Mouse (Mus musculus): ENCODE results near the gene Cd44.

Gene Cd44

GRCm38 (mm10) chr2:102815289-102815809, 86.1 kb downstream of the Cd44 start:
- DNase-seq (ENCODE audit: low spot score) = no peak

- DNase-seq (ENCODE audit: low spot score) = no peak
Observed at GRCm38 (mm10) chr2:102812756-102813155, 88.7 kb downstream of the Cd44 start.

- no peak for DNase-seq (ENCODE audit: low spot score)
Observed at GRCm38 (mm10) chr2:102809436-102809835, 92.0 kb downstream of the Cd44 start.

- DNase-seq (ENCODE audit: low spot score) = no peak
Observed at GRCm38 (mm10) chr2:102807633-102808032, 93.8 kb downstream of the Cd44 start.

GRCm38 (mm10) chr2:102805761-102806496, 95.5 kb downstream of the Cd44 start:
- no peak for DNase-seq (ENCODE audit: low spot score)

- DNase-seq (ENCODE audit: low spot score) = no peak
Observed at GRCm38 (mm10) chr2:102805283-102805682, 96.2 kb downstream of the Cd44 start.

GRCm38 (mm10) chr2:102804109-102804508, 97.4 kb downstream of the Cd44 start:
- DNase-seq (ENCODE audit: low spot score) = no peak

- DNase-seq (ENCODE audit: low spot score) = no peak
Observed at GRCm38 (mm10) chr2:102801899-102802298, 99.6 kb downstream of the Cd44 start.

GRCm38 (mm10) chr2:102798149-102798548, 103.3 kb downstream of the Cd44 start:
- no peak for DNase-seq (ENCODE audit: low spot score)

GRCm38 (mm10) chr2:102795034-102795433, 106.4 kb downstream of the Cd44 start:
- DNase-seq (ENCODE audit: low spot score) = no peak

GRCm38 (mm10) chr2:102792804-102793203, 108.7 kb downstream of the Cd44 start:
- no peak for DNase-seq (ENCODE audit: low spot score)

GRCm38 (mm10) chr2:102791641-102792040, 109.8 kb downstream of the Cd44 start:
- no peak for DNase-seq (ENCODE audit: low spot score)

- no peak for DNase-seq (ENCODE audit: low spot score)
Observed at GRCm38 (mm10) chr2:102785696-102786095, 115.8 kb downstream of the Cd44 start.

- no peak for DNase-seq (ENCODE audit: low spot score)
Observed at GRCm38 (mm10) chr2:102782751-102783150, 118.7 kb downstream of the Cd44 start.

- DNase-seq (ENCODE audit: low spot score) = no peak
Observed at GRCm38 (mm10) chr2:102778208-102778607, 123.3 kb downstream of the Cd44 start.

- no peak for DNase-seq (ENCODE audit: low spot score)
Observed at GRCm38 (mm10) chr2:102775561-102775960, 125.9 kb downstream of the Cd44 start.

GRCm38 (mm10) chr2:102774700-102775099, 126.8 kb downstream of the Cd44 start:
- DNase-seq (ENCODE audit: low spot score) = no peak

GRCm38 (mm10) chr2:102772276-102772675, 129.2 kb downstream of the Cd44 start:
- DNase-seq (ENCODE audit: low spot score) = no peak

GRCm38 (mm10) chr2:102771304-102771703, 130.2 kb downstream of the Cd44 start:
- no peak for DNase-seq (ENCODE audit: low spot score)

- no peak for DNase-seq (ENCODE audit: low spot score)
Observed at GRCm38 (mm10) chr2:102768267-102768666, 133.2 kb downstream of the Cd44 start.

- no peak for DNase-seq (ENCODE audit: low spot score)
Observed at GRCm38 (mm10) chr2:102764602-102765374, 136.7 kb downstream of the Cd44 start.

GRCm38 (mm10) chr2:102763991-102764390, 137.5 kb downstream of the Cd44 start:
- DNase-seq (ENCODE audit: low spot score) = no peak

- no peak for DNase-seq (ENCODE audit: low spot score)
Observed at GRCm38 (mm10) chr2:102763176-102763575, 138.3 kb downstream of the Cd44 start.
